Mouse (Mus musculus) Patski (cell line): ENCODE data around the gene Adnp. TPM values are rescaled to one million over a fixed set of nuclear protein-coding genes. Genes with fewer than 3 reads are reported as not detected.

Experiments
- ATAC-seq: fragments of 100-300 bp; one replicate; pipeline ENCODE4 v1.8.0; 2021
- CTCF ChIA-PET: fragments of 350-600 bp; sonication (Branson Sonifier 250); formaldehyde crosslinking; loops from one replicate; lab custom pipeline; 2022; ENCODE audit warnings: inconsistent platforms; lab: Charles Lee
- POLR2A ChIA-PET: fragments of 350-600 bp; sonication (Branson Sonifier 250); formaldehyde crosslinking; loops from one replicate; lab custom pipeline; 2022; ENCODE audit warnings: antibody characterized with exemption, inconsistent platforms; lab: Charles Lee
- DNase-seq: peaks from one replicate; pipeline ENCODE4 v3.0.0-alpha.2; 2011; ENCODE audit warnings: low read depth, low spot score
- H3K27me3 ChIP-seq: fragments of 371-371 bp; one replicate; pipeline ENCODE4 v1.5.1; 2021
- CTCF ChIP-seq: fragments of 100-300 bp; IDR thresholded peaks from one replicate; pipeline ENCODE4 v1.5.1; 2021
- in situ Hi-C: fragments of 300-500 bp; cut with MboI; formaldehyde crosslinking; loops from 3 replicates; pipeline ENCODE4 v1.11.1; 2018; ENCODE audit warnings: low pct_unique_long_range_greater_than_20kb, mixed read lengths
- polyA plus RNA-seq: library from polyadenylated mRNA; unstranded; gene quantifications from one replicate; pipeline ENCODE4 v1.2.3, GENCODE M21; 2021

Adnp gene
- polyA plus RNA-seq, 1 experiment from 2014 or later: 18.6 TPM

GRCm38 (mm10) chr2:168156361-168156760 lies 50.6 kb downstream of the Adnp start:
- ChIA-PET POLR2A (no interaction called here), CTCF (interaction anchor here (0.9 to 1.4 kb wide), 3 partner anchors 32 to 39 kb away, joined by 3 read pairs; no protein-coding TSS in a partner anchor)
- no peak for ATAC-seq
- H3K27me3 ChIP-seq: no peaks in the 10 kb centered on the region
- TF ChIP-seq CTCF: no peak
- no peak for DNase-seq
- in situ Hi-C loops: no loop called here

- ChIA-PET POLR2A (no interaction called here), CTCF (interaction anchor here (0.9 to 1.4 kb wide), 3 partner anchors 33 to 38 kb away, joined by 3 read pairs; no protein-coding TSS in a partner anchor)
These were observed 51.2 kb downstream of the Adnp start for GRCm38 (mm10) chr2:168155666-168156065.

GRCm38 (mm10) chr2:168154090-168154881 lies 52.6 kb downstream of the Adnp start:
- CTCF ChIA-PET: interaction anchor here (0.6 to 1.4 kb wide), 5 partner anchors 10 to 102 kb away, joined by 3 to 7 read pairs (median 3); no protein-coding TSS in a partner anchor
- no peaks in the 10 kb centered on the region for H3K27me3 ChIP-seq
- in situ Hi-C loops: no loop called here
- DNase-seq: peak; percentile 38
- ATAC-seq: peak; percentile 55
- TF ChIP-seq CTCF: no peak
- POLR2A ChIA-PET: interaction anchor here (0.7 kb wide), 1 partner anchor 395 kb away, joined by 3 read pairs; no protein-coding TSS in a partner anchor

More at GRCm38 (mm10) chr2:168155666-168156065, 51.2 kb downstream of the Adnp start:
- no peak for ATAC-seq
- H3K27me3 ChIP-seq: no peaks in the 10 kb centered on the region
- no peak for DNase-seq
- TF ChIP-seq CTCF: no peak
- in situ Hi-C loops: no loop called here

GRCm38 (mm10) chr2:168149241-168149640 lies 57.7 kb downstream of the Adnp start:
- in situ Hi-C loops: no loop called here
- no peak for DNase-seq
- ChIA-PET CTCF (interaction anchor here (1.1 kb wide), 1 partner anchor 9 kb away, joined by 4 read pairs; no protein-coding TSS in a partner anchor), POLR2A (interaction anchor here (0.8 kb wide), 1 partner anchor 19 kb away, joined by 3 read pairs; no protein-coding TSS in a partner anchor)
- no peaks in the 10 kb centered on the region for H3K27me3 ChIP-seq
- TF ChIP-seq CTCF: no peak
- no peak for ATAC-seq

GRCm38 (mm10) chr2:168147722-168148432 lies 59.0 kb downstream of the Adnp start:
- ChIA-PET POLR2A (no interaction called here), CTCF (no interaction called here)
- no peak for TF ChIP-seq CTCF
- ATAC-seq (no peak), DNase-seq (no peak)
- in situ Hi-C loops: no loop called here
- H3K27me3 ChIP-seq: no peaks in the 10 kb centered on the region

GRCm38 (mm10) chr2:168145437-168145836 lies 61.5 kb downstream of the Adnp start:
- no peak for DNase-seq
- in situ Hi-C loops: no loop called here
- ChIA-PET POLR2A (no interaction called here), CTCF (no interaction called here)
- TF ChIP-seq CTCF: no peak
- H3K27me3 ChIP-seq: no peaks in the 10 kb centered on the region
- no peak for ATAC-seq

GRCm38 (mm10) chr2:168143794-168144193 lies 63.1 kb downstream of the Adnp start:
- POLR2A ChIA-PET: no interaction called here
- no peaks in the 10 kb centered on the region for H3K27me3 ChIP-seq
- in situ Hi-C loops: no loop called here
- CTCF ChIA-PET: no interaction called here
- no peak for TF ChIP-seq CTCF
- DNase-seq (no peak), ATAC-seq (no peak)

GRCm38 (mm10) chr2:168137161-168137560 lies 69.8 kb downstream of the Adnp start:
- ChIA-PET CTCF (no interaction called here), POLR2A (no interaction called here)
- DNase-seq (no peak), ATAC-seq (no peak)
- in situ Hi-C loops: no loop called here
- no peaks in the 10 kb centered on the region for H3K27me3 ChIP-seq
- no peak for TF ChIP-seq CTCF

Other genes starting within 250 kb of the Adnp start
- 0.39 TPM for gene Ripor3, start 196.5 kb downstream of the Adnp start, polyA plus RNA-seq
- gene Pard6b, start 126.1 kb downstream of the Adnp start, polyA plus RNA-seq: 40.3 TPM
- gene Gm20716, start 23.3 kb upstream of the Adnp start, polyA plus RNA-seq: 70.8 TPM
- gene Dpm1, start 23.5 kb upstream of the Adnp start, polyA plus RNA-seq: 15.8 TPM
- 10.3 TPM for gene Mocs3, start 23.5 kb upstream of the Adnp start, polyA plus RNA-seq
- not detected for gene Kcng1, start 74.6 kb upstream of the Adnp start, polyA plus RNA-seq